Mouse (Mus musculus) ES-Bruce4 (cell line): ENCODE measurements around the gene Dmc1.

ENCODE experiments used
- CTCF ChIP-seq: IDR thresholded peaks from one replicate; pipeline ENCODE4 v1.8.1; 2011; ENCODE audit warnings: low read depth, low read length
- EP300 ChIP-seq: IDR thresholded peaks from 2 replicates; pipeline ENCODE4 v1.6.1; 2011; ENCODE audit warnings: low read depth, low read length; ENCODE audit not compliant: insufficient read depth
- POLR2A ChIP-seq: IDR thresholded peaks from one replicate; pipeline ENCODE4 v1.8.1; 2011; ENCODE audit warnings: low read length; ENCODE audit not compliant: insufficient read depth

DNA sequence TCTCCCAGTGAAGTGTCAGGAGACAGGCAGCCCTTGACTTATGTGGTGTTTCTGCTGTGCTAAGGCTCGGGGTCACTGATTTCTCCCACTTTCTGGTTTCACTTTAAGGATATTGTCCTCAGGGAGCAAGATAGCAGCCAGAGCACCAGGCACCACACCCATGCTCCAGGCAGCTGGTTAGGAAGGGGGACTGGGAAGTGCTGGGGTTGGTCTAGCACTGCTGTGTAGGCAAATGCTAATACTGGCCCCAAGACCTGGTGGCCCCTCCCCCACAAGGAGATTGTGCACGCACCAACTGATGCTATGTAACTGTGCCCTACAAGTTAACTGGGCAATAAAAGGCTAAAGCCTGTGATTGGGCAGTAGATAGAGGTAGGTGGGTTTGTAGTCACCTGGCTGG is 25.6 kb upstream of the Dmc1 start:
- TF ChIP-seq CTCF (no peak), EP300 (peak; percentile 76), POLR2A (no peak)
